Mouse (Mus musculus) neural tube, embryonic 15.5 days (tissue): ENCODE measurements at regions not wholly inside any gene's neighbourhood (a gene's known extent, or its start where the extent isn't known, plus 50 kb on each side); places are given as distances from the start of the nearest gene placed in this dataset.

Source experiments
- ATAC-seq: fragments of 200-750 bp; cut with Nextera tagmentation; 2 replicates; pipeline ENCODE4 v1.8.0; 2017; ENCODE audit warnings: mild to moderate bottlenecking, moderate TSS enrichment, moderate library complexity; ENCODE audit not compliant: low FRiP score
- H3K27ac ChIP-seq: fragments of 300-500 bp; sonication (generic); replicated peaks from 2 replicates; pipeline ENCODE4 v1.5.1; 2015; ENCODE audit warnings: mild to moderate bottlenecking, inconsistent platforms
- H3K27me3 ChIP-seq: fragments of 300-500 bp; sonication (generic); replicated peaks from 2 replicates; pipeline ENCODE4 v1.6.1; 2015; ENCODE audit warnings: inconsistent platforms
- H3K36me3 ChIP-seq: fragments of 300-500 bp; sonication (generic); 2 replicates; pipeline ENCODE4 v1.6.1; 2015; ENCODE audit warnings: inconsistent platforms
- H3K4me1 ChIP-seq: fragments of 300-500 bp; sonication (generic); 2 replicates; pipeline ENCODE4 v1.6.1; 2015; ENCODE audit warnings: inconsistent platforms
- H3K4me2 ChIP-seq: fragments of 300-500 bp; sonication (generic); 2 replicates; pipeline ENCODE4 v1.6.1; 2015; ENCODE audit warnings: inconsistent platforms, mild to moderate bottlenecking, moderate library complexity
- H3K4me3 ChIP-seq: fragments of 300-500 bp; sonication (generic); replicated peaks from 2 replicates; pipeline ENCODE4 v1.5.1; 2015; ENCODE audit warnings: mild to moderate bottlenecking, inconsistent platforms
- H3K9ac ChIP-seq: fragments of 300-500 bp; sonication (generic); replicated peaks from 2 replicates; pipeline ENCODE4 v1.6.1; 2015; ENCODE audit warnings: mild to moderate bottlenecking, inconsistent platforms
- H3K9me3 ChIP-seq: fragments of 300-500 bp; sonication (generic); replicated peaks from 2 replicates; pipeline ENCODE4 v1.6.1; 2016; ENCODE audit warnings: inconsistent platforms
- WGBS: fragments of 180-500 bp; shearing (Covaris S2); methylation state at CpG from one replicate; pipeline ENCODE4 v1.1.7; 2015; ENCODE audit warnings: mixed read lengths; 5-methylcytosine and 5-hydroxymethylcytosine counted together

DNA sequence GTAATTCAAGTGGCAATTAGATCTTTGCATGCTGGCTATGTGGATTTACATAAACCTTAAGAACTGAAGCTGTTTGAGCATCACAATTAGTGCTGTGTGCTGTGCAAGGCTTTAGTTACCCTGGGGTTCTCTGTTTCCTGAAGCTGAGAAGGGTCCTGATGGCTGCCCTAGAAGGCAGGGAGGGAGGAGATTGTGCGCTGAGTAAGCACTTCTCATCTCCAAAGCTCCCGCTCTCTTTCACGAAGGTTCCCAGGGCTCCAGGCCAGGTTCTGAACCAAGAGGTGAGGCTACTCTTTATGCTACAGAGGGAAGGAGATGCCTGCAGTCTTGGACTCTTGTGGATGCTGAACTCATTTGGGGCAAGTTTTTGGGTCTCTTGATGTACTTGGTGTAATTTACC, 206.7 kb downstream of the Fam169b start:
- H3K9me3 ChIP-seq, result no peaks in the 10 kb centered on the region
- H3K27ac ChIP-seq, result no peak overlapping the region
- peaks cover 29% of the 10 kb centered on the region for H3K4me1 ChIP-seq
- H3K4me3 ChIP-seq, result no peak overlapping the region
- H3K4me2 ChIP-seq, result peak overlapping the region; percentile 39; the same call in 1 of the 2 replicates
- 53% methylated on average over 3 of the region's 3 CpGs for WGBS
- H3K36me3 ChIP-seq, result no peaks in the 10 kb centered on the region
- H3K9ac ChIP-seq, result no peak overlapping the region
- peaks cover 28% of the 10 kb centered on the region for H3K27me3 ChIP-seq
- no peak for ATAC-seq

DNA sequence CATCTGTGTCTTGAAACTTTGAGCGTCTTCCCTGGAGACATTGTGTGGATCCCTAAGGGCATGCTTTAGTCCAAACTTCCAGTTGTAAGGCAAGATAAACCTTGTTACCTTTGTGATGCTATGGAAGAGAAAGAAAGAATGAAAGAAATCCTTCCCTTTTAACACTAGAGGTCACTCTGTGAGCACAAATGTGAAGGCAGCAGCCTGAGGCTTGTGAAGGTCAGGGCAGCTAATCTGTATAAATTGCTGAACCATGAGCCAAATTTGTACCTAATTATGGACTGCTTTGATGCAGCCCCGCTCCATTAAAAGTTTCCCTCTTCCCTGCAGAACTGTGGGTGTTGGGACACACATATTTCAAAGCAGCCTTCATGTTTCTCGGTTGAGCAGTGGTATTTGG, 204.4 kb downstream of the Fam169b start:
- WGBS, result 64% methylated on average over 3 of the region's 3 CpGs
- H3K4me1 ChIP-seq, result peaks cover 26% of the 10 kb centered on the region
- no peak overlapping the region for H3K4me3 ChIP-seq
- no peak overlapping the region for H3K27ac ChIP-seq
- ATAC-seq, result no peak
- no peaks in the 10 kb centered on the region for H3K9me3 ChIP-seq
- H3K27me3 ChIP-seq, result peaks cover 17% of the 10 kb centered on the region
- no peak overlapping the region for H3K9ac ChIP-seq
- H3K36me3 ChIP-seq, result no peaks in the 10 kb centered on the region
- no peak overlapping the region for H3K4me2 ChIP-seq

DNA sequence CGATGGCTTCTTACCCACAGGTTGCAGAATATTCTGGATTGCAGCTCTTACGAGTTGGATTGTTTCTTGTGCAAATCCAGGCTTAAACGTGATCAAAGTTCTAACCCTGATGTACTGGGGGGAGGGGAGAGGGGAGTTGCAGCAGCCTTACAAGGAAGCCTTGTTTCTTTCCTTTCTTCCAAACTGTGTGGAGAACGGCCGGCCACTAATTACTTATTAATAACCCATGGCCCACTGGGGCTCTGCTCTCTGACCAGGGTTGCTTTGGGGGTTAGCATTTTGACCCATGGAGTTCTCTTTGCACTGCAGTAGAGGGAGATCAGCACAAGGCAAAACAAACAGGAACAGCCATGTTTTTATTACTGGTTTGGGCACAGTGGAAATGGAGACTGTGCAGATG, 199.2 kb downstream of the Fam169b start:
- Histone ChIP-seq H3K9me3 (no peaks in the 10 kb centered on the region), H3K4me3 (no peak overlapping the region), H3K36me3 (no peaks in the 10 kb centered on the region), H3K9ac (no peak overlapping the region), H3K27me3 (no peaks in the 10 kb centered on the region), H3K27ac (no peak overlapping the region), H3K4me1 (no peaks in the 10 kb centered on the region), H3K4me2 (no peak overlapping the region)
- 21% methylated on average over 5 of the region's 5 CpGs for WGBS
- no peak for ATAC-seq

DNA sequence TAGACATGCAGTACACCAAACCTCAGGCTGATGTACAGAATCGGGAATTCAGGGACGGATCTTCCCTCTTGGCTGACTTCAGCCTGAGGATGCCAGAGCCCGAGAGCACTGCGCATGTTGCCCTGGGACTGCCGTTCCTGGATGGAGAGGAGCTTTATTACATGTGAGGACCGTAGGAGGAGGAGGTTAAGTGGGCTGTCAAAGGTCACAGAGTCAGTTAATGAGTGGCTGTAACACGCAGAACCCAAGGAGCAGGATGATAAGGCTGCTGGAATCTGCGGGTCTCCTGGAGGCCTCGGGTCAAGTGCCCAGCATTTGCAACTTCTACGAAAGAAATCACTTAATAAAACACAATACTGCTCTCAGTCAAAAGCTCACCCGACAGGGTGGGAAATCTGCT, 197.3 kb downstream of the Fam169b start:
- H3K4me2 ChIP-seq, result no peak overlapping the region
- no peaks in the 10 kb centered on the region for H3K9me3 ChIP-seq
- WGBS, result 62% methylated on average over 11 of the region's 11 CpGs
- H3K4me1 ChIP-seq, result no peaks in the 10 kb centered on the region
- no peak overlapping the region for H3K4me3 ChIP-seq
- H3K9ac ChIP-seq, result no peak overlapping the region
- H3K27ac ChIP-seq, result no peak overlapping the region
- H3K36me3 ChIP-seq, result no peaks in the 10 kb centered on the region
- no peak for ATAC-seq
- no peaks in the 10 kb centered on the region for H3K27me3 ChIP-seq

DNA sequence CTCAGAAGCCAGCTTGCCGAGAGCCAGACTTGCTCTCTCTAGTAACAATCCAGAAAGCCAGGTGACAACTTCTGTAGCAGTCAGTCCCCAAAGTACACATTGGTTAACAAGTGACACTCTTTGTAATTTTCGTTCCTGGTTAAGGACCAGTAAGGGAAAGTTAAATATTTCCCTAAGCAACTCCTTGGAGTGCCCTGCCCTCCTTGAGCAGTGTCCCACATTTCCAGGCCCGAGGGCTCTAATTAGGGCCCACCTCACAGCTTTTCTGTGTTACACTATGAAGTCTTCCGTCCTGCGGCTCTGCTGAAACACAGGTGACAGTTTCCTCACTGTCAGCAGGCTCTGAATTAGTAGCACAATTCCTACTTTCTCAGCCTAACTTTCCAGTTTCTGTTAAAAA, 194.9 kb downstream of the Fam169b start:
- Histone ChIP-seq H3K27ac (no peak overlapping the region), H3K9me3 (no peaks in the 10 kb centered on the region), H3K4me3 (no peak overlapping the region), H3K4me2 (no peak overlapping the region), H3K4me1 (no peaks in the 10 kb centered on the region), H3K9ac (no peak overlapping the region), H3K27me3 (no peaks in the 10 kb centered on the region), H3K36me3 (no peaks in the 10 kb centered on the region)
- 87% methylated on average over 5 of the region's 5 CpGs for WGBS
- no peak for ATAC-seq

DNA sequence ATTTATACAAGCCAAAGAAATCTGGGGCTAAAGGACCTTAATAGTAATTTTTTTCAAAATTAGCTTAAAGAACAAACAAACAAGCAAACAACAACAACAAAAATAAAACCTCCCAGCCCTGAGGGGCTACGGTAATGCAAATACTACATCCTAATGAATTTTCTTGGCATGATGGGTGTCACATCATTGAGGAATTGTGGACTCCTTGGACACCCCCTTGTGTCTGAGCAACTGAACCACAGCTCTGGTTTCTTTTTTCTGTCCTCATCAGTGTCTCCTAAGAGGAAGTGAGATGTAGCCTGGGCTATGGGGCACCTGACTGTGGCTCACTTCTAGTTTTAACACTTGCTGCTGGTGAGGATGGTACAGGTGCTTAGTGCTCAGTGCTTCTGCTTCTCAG, 184.2 kb downstream of the Fam169b start:
- ATAC-seq, result no peak

DNA sequence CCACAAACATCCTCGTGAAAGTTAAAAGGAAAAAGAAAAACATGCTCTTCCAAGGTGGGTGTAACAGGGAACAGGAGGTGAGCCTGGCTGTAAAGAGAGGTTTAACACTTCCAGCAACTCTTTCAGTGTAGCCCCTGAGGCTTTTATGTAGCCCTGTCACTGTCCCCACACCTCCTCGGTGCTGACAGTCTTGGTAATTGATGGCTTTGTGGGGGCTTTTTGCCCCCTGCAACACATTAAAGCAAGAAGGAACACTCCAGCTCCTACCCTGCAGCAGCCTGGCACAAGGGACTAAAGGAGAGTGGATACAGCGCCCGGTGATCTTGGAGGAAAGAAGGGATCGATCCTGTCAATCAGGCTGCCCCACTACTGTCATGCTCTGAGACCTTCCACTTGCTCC, 181.8 kb downstream of the Fam169b start:
- no peak for ATAC-seq
- WGBS, result 52% methylated on average over 5 of the region's 5 CpGs
- H3K9ac ChIP-seq, result no peak overlapping the region
- H3K4me3 ChIP-seq, result no peak overlapping the region
- H3K27ac ChIP-seq, result no peak overlapping the region
- H3K4me1 ChIP-seq, result no peaks in the 10 kb centered on the region
- H3K9me3 ChIP-seq, result no peaks in the 10 kb centered on the region
- no peaks in the 10 kb centered on the region for H3K27me3 ChIP-seq
- H3K36me3 ChIP-seq, result no peaks in the 10 kb centered on the region
- no peak overlapping the region for H3K4me2 ChIP-seq

More for the DNA sequence above, 184.2 kb downstream of the Fam169b start:
- H3K27ac ChIP-seq, result no peak overlapping the region
- H3K4me2 ChIP-seq, result no peak overlapping the region
- no peak overlapping the region for H3K9ac ChIP-seq
- no peak overlapping the region for H3K4me3 ChIP-seq
- no peaks in the 10 kb centered on the region for H3K27me3 ChIP-seq
- no peaks in the 10 kb centered on the region for H3K4me1 ChIP-seq
- no peaks in the 10 kb centered on the region for H3K9me3 ChIP-seq
- WGBS, result 89% methylated on average over 1 of the region's 1 CpGs
- no peaks in the 10 kb centered on the region for H3K36me3 ChIP-seq

DNA sequence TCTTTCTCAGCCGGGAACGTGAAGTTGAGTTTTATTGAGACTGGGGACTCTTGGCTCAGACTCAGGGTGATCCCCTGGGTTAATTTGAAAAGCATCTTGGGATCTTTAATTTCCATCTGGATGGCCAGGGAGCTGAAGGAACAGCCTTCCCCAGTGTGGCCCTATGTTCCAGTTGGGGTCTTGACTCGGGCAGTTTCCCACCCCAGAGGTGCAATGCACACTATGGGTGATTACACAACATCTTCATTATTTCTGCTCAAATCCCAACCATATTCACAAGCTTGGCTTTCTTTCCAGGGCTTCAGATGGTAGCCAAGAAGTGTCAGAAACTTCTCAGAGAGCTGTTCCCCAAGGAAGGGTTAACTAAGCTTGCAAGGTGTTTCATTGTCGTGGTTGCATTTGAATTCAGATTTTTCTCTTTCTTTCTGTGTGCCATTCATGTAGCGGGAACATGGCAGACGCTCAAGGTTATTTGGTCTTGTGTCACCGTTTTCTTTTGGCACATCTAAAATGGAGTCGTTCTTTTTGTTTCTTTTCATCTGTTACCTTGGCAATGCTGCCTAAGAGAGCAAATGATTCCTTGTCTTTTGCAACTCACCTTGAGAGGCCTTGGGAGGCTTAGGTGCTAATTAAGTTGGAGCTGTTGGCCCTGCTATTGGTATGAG, 179.5 kb downstream of the Fam169b start:
- Histone ChIP-seq H3K36me3 (no peaks in the 10 kb centered on the region), H3K4me1 (no peaks in the 10 kb centered on the region), H3K4me3 (no peak overlapping the region), H3K27me3 (no peaks in the 10 kb centered on the region), H3K9me3 (no peaks in the 10 kb centered on the region), H3K27ac (no peak overlapping the region), H3K4me2 (no peak overlapping the region), H3K9ac (no peak overlapping the region)
- WGBS, result 71% methylated on average over 8 of the region's 8 CpGs
- ATAC-seq, result no peak

DNA sequence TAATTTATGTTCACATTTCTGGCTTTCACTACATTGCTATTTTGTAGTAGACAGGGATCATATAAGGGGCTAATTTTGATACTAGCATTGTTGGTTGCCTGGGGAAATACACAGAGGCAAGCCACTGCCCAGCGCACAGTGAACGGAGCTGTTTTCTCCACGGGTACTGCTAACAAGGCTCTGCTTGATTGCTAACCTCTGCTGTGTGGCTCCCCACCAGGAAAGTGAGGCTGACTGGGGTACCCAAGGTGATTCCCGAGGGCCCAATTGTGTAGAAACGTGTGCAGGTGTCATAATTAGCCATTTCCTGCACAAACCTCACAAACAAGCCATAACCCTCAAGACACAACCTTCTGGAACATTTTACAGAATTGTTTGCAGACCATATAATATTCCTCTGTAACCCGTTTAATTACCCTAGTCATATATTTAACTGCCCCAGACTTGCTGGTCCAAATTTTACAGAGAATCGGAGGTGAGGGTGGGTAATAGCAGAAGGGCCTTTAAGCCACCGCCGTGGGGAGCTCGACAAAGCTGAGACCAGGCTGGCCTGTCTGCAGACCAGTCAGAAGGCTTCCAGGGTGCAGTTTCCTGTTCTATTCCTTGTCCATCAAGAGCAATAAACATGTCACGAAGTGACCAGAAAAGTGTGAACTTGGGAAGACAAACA, 170.9 kb downstream of the Fam169b start:
- H3K36me3 ChIP-seq, result no peaks in the 10 kb centered on the region
- ATAC-seq, result no peak
- no peaks in the 10 kb centered on the region for H3K27me3 ChIP-seq
- H3K9me3 ChIP-seq, result no peaks in the 10 kb centered on the region
- H3K27ac ChIP-seq, result no peak overlapping the region
- no peak overlapping the region for H3K4me3 ChIP-seq
- H3K4me1 ChIP-seq, result peaks cover 7% of the 10 kb centered on the region; the same call in 1 of the 2 replicates
- 52% methylated on average over 11 of the region's 11 CpGs for WGBS
- no peak overlapping the region for H3K4me2 ChIP-seq
- H3K9ac ChIP-seq, result no peak overlapping the region

DNA sequence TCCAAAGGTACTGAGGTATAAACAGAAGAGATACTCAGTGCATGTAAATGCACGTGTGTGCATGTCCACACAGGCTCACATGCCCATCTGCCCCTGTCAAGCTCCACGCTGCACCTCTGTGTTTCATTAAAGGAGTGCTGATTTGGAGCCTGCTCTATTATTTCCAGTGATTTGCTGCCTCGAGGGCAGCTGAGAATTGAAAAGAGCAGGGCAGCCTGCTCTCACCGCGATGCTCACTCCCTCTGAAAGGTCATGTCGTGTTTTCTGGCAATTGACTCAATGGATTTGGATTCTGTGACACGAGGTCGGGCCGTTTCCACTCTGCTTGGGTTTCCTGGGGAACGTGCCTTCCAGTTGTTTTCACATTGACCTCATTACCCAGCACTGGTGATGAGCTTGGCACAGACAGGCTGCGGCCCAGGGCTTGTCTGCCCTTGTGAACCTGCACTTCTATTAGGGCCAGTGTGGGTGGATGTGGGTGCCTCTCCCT, 167.1 kb downstream of the Fam169b start:
- no peak overlapping the region for H3K27ac ChIP-seq

DNA sequence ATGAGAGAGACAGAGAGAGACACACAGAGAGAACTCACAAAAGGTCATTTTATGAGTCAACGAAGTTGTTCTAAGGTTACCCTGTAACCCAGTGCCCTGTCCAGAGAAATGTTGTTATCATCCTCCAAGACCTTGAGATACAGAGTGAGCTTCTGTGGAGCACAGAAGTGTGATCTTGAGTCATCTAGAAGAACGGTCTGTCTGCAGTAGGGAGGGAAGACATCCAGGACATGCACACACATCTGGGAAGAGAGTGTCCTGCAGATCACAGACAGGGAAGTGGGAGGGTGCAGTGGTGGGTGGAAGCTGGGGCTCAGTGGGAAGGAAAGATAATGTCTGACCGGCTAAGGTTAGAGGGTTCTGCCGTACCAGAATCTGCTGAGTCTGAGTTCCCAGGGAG, 155.3 kb downstream of the Fam169b start:
- H3K27me3 ChIP-seq, result no peaks in the 10 kb centered on the region
- H3K4me3 ChIP-seq, result no peak overlapping the region
- no peak overlapping the region for H3K27ac ChIP-seq
- H3K4me2 ChIP-seq, result no peak overlapping the region
- H3K9ac ChIP-seq, result no peak overlapping the region
- H3K4me1 ChIP-seq, result no peaks in the 10 kb centered on the region
- 88% methylated on average over 4 of the region's 4 CpGs for WGBS
- H3K9me3 ChIP-seq, result no peaks in the 10 kb centered on the region
- no peak for ATAC-seq
- no peaks in the 10 kb centered on the region for H3K36me3 ChIP-seq

More for the DNA sequence above, 167.1 kb downstream of the Fam169b start:
- Histone ChIP-seq H3K36me3 (no peaks in the 10 kb centered on the region), H3K4me1 (peaks cover 7% of the 10 kb centered on the region; the same call in 1 of the 2 replicates), H3K4me3 (no peak overlapping the region), H3K9ac (no peak overlapping the region), H3K27me3 (no peaks in the 10 kb centered on the region), H3K4me2 (no peak overlapping the region), H3K9me3 (no peaks in the 10 kb centered on the region)
- 11% methylated on average over 11 of the region's 11 CpGs for WGBS
- ATAC-seq, result no peak

DNA sequence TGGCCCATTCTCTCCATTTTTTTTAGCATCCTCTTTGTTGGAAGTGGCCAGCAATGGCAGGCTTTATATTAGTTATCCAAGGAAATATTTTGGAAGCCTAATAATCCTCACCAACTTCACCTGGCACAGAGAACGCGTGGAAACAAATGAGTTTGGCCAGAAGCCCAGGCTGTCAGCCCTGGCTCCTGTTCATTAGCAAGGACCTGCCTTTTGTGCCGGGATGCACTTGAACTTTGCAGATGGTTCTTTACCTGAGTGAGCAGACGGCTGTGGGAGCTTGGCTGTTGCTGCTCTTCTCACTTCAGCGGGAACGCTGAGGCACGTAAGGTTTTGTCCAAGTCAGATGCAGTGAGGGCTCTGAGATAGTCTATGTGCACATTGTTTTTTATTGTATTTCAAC, 142.3 kb downstream of the Fam169b start:
- H3K9me3 ChIP-seq, result no peaks in the 10 kb centered on the region
- ATAC-seq, result no peak
- H3K9ac ChIP-seq, result no peak overlapping the region
- H3K4me3 ChIP-seq, result no peak overlapping the region
- no peaks in the 10 kb centered on the region for H3K36me3 ChIP-seq
- H3K4me1 ChIP-seq, result no peaks in the 10 kb centered on the region
- no peak overlapping the region for H3K27ac ChIP-seq
- H3K27me3 ChIP-seq, result no peaks in the 10 kb centered on the region
- WGBS, result 72% methylated on average over 7 of the region's 7 CpGs
- H3K4me2 ChIP-seq, result no peak overlapping the region
